Mouse (Mus musculus) cerebellum, adult 2 months (tissue): ENCODE results near the gene Cacna1d.

Experiments used
- CTCF ChIP-seq: fragments of 200-500 bp; IDR thresholded peaks from 2 replicates; pipeline ENCODE4 v1.5.1; 2011; ENCODE audit warnings: low read depth, mild to moderate bottlenecking, control low read depth, low read length, moderate library complexity, borderline replicate concordance; ENCODE audit not compliant: insufficient read depth
- POLR2A ChIP-seq: fragments of 200-500 bp; IDR thresholded peaks from 2 replicates; pipeline ENCODE4 v1.6.1; 2011; ENCODE audit warnings: low read length, control low read depth, borderline replicate concordance; ENCODE audit not compliant: insufficient read depth

DNA sequence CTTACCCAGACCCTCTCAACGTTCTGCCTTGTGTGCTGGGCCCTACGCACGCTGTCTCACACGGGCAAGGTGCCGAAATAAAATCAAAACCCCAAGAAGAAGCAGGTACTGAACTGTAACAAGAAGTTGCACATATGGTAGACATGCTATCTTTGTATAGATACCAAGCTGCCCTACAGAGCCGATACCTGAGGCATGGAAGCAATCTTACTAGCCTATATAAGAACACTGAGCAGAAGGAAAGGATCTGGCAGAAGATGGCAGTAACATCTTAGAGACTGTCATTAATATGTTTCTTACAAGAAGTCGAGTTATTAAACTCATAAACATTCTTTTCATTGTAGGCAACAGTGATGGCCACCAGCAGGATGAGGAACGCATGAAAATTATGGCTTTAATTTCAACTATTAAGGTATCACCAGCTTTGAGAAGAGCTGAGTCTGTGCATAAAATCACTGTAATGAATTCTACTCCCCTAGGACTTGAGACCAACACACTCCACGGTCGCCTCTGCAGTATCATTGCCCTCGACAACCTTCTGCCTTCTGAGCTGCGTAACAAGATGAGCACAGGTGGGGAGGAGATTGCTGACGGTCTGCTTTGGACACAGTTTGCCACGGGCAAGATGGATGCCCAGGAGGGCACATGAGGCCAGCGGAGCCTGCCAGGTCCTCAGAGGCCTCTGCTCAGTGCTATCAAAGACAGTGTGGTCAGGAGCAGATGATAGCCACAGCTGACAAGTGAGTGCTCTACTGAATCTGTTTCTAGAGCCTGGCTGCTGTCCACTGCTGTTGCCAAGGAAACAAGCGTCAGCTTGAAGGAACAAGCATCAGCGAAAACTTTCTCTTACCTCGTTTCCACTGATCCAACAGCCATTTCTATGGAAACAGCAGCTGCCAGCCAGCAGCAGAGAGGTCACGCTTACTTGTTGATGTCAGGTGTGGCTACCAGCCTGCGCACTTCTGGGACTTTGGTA lies 327.2 kb downstream of the Cacna1d start:
- TF ChIP-seq CTCF (no peak), POLR2A (no peak)
